Mouse (Mus musculus): ENCODE results near the gene Farp1. TPM values are rescaled to one million over a fixed set of nuclear protein-coding genes. Genes with fewer than 3 reads are reported as not detected.

Farp1 gene
- total RNA-seq (2021) (10 to 100 TPM; 10.9 to 11.1 TPM), polyA plus RNA-seq (2012; rRNA removed) (6.4 and 7.3 TPM in 2 replicates)
- long read RNA-seq, full-length matches to known transcripts = 3 of 5 reads
- long read RNA-seq, partial matches to known transcripts = 0 of 5 reads
- long read RNA-seq, other reads (novel, unspliced or antisense) = 2 of 5 reads

- 3% methylated on average over 54 of the region's 61 CpGs for WGBS
- peaks cover 3% of the 10 kb centered on the region; the same call in 1 of the 2 replicates for H3K4me1 ChIP-seq (ENCODE audit: control insufficient read depth, insufficient read depth, low read length)
Observed at GRCm38 (mm10) chr14:121034973-121035662, at the start of gene Farp1. Gene Farp1 (plus strand): TSS chr14:121035200.

GRCm38 (mm10) chr14:120989126-120989525 is 45.9 kb upstream of the Farp1 start:
- WGBS = 60% methylated on average over 6 of the region's 6 CpGs
- H3K4me3 ChIP-seq = no peak overlapping the region
- no peak overlapping the region for H3K9ac ChIP-seq (ENCODE audit: low read depth, low read length)
- intact Hi-C loops (cut with DNase I) = no loop called here
- H3K36me3 ChIP-seq (ENCODE audit: control insufficient read depth, insufficient read depth, low read length) = no peaks in the 10 kb centered on the region
- H3K4me1 ChIP-seq (ENCODE audit: control insufficient read depth, insufficient read depth, low read length) = no peaks in the 10 kb centered on the region
- TF ChIP-seq EP300 (IDR thresholded peaks at IDR 0.05; ENCODE audit: insufficient read depth, low read depth, low read length) (no peak), CTCF (IDR thresholded peaks at IDR 0.05) (no peak), POLR2A (IDR thresholded peaks at IDR 0.05; ENCODE audit: insufficient read depth, low read depth, low read length) (no peak)
- DNase-seq = no peak
- H3K79me2 ChIP-seq (replicated peaks; ENCODE audit: control insufficient read depth, insufficient read depth, low read length) = no peaks in the 10 kb centered on the region
- H3K27me3 ChIP-seq (ENCODE audit: control insufficient read depth, insufficient read depth, low read length) = no peaks in the 10 kb centered on the region
- no peak overlapping the region for H3K27ac ChIP-seq

More at GRCm38 (mm10) chr14:121034973-121035662, at the start of gene Farp1:
- Histone ChIP-seq H3K4me3 (peak within 1 kb of the TSS; percentile 67), H3K36me3 (ENCODE audit: control insufficient read depth, insufficient read depth, low read length) (no peaks in the 10 kb centered on the region), H3K27ac (peak within 1 kb of the TSS; percentile 89), H3K27me3 (ENCODE audit: control insufficient read depth, insufficient read depth, low read length) (no peaks in the 10 kb centered on the region), H3K79me2 (replicated peaks; ENCODE audit: control insufficient read depth, insufficient read depth, low read length) (no peaks in the 10 kb centered on the region), H3K9ac (ENCODE audit: low read depth, low read length) (peak within 1 kb of the TSS; percentile 95)
- TF ChIP-seq CTCF (IDR thresholded peaks at IDR 0.05) = peak; percentile 93
- no peak for TF ChIP-seq POLR2A (IDR thresholded peaks at IDR 0.05; ENCODE audit: insufficient read depth, low read depth, low read length)
- intact Hi-C loops (cut with DNase I) = loop anchor here (1.0 to 5.0 kb wide), 3 partner anchors 72 to 203 kb away; no protein-coding TSS in a partner anchor
- DNase-seq = peak; percentile 88 to 89

DNA sequence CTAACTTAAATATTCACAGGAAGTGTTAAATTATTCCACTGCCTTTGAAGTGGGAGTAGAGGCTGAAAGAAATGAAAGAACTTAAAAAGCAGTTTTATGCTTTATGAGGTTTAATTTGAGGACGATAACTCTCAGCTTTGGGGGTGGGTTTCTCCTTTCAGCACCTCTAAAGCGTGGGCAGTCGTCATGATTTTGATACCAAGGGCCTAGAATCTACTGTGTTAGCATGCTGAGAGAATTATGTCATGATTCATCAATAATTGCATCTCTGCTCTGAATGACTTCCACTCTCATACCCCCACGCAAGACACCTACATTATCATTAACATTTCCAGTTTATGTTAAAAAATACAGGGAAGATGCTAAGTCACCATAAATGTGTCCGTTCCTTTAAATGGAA is 37.3 kb upstream of the Farp1 start:
- Histone ChIP-seq H3K27me3 (ENCODE audit: control insufficient read depth, insufficient read depth, low read length) (no peaks in the 10 kb centered on the region), H3K9ac (ENCODE audit: low read depth, low read length) (no peak overlapping the region), H3K27ac (no peak overlapping the region), H3K79me2 (replicated peaks; ENCODE audit: control insufficient read depth, insufficient read depth, low read length) (no peaks in the 10 kb centered on the region), H3K36me3 (ENCODE audit: control insufficient read depth, insufficient read depth, low read length) (no peaks in the 10 kb centered on the region), H3K4me3 (no peak overlapping the region), H3K4me1 (ENCODE audit: control insufficient read depth, insufficient read depth, low read length) (no peaks in the 10 kb centered on the region)
- intact Hi-C loops (cut with DNase I) = no loop called here
- 85% methylated on average over 5 of the region's 5 CpGs for WGBS
- DNase-seq = no peak
- TF ChIP-seq EP300 (IDR thresholded peaks at IDR 0.05; ENCODE audit: insufficient read depth, low read depth, low read length) = no peak
- TF ChIP-seq POLR2A (IDR thresholded peaks at IDR 0.05; ENCODE audit: insufficient read depth, low read depth, low read length) = no peak
- TF ChIP-seq CTCF (IDR thresholded peaks at IDR 0.05) = no peak

GRCm38 (mm10) chr14:121000561-121001340 is 34.2 kb upstream of the Farp1 start:
- intact Hi-C loops (cut with DNase I) = no loop called here
- H3K4me1 ChIP-seq (ENCODE audit: control insufficient read depth, insufficient read depth, low read length) = no peaks in the 10 kb centered on the region
- H3K27me3 ChIP-seq (ENCODE audit: control insufficient read depth, insufficient read depth, low read length) = no peaks in the 10 kb centered on the region
- no peaks in the 10 kb centered on the region for H3K79me2 ChIP-seq (replicated peaks; ENCODE audit: control insufficient read depth, insufficient read depth, low read length)
- no peak overlapping the region for H3K9ac ChIP-seq (ENCODE audit: low read depth, low read length)
- 52% methylated on average over 12 of the region's 12 CpGs for WGBS
- no peak for DNase-seq
- H3K4me3 ChIP-seq = no peak overlapping the region
- no peaks in the 10 kb centered on the region for H3K36me3 ChIP-seq (ENCODE audit: control insufficient read depth, insufficient read depth, low read length)
- TF ChIP-seq POLR2A (IDR thresholded peaks at IDR 0.05; ENCODE audit: insufficient read depth, low read depth, low read length) = no peak
- no peak for TF ChIP-seq EP300 (IDR thresholded peaks at IDR 0.05; ENCODE audit: insufficient read depth, low read depth, low read length)
- TF ChIP-seq CTCF (IDR thresholded peaks at IDR 0.05) = no peak
- H3K27ac ChIP-seq = no peak overlapping the region

DNA sequence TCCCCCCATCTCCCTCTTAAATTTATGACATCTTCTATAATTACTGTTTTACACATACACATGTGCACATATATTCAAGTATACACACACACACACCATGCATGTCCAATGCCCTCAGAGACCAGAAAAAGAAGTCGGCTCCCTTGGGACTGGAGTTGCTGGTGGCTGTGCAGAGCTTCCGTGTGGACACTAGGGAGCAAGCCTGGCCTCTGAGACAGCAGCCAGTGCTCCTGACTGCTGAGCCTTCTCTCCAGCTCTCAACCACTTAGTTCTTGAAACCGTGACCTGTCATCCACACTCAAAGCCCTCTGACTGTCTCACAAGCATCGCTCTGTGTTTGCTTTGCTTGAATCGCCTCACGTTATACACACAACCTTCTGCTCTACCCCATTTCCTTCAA is 29.4 kb upstream of the Farp1 start:
- Histone ChIP-seq H3K4me1 (ENCODE audit: control insufficient read depth, insufficient read depth, low read length) (no peaks in the 10 kb centered on the region), H3K27me3 (ENCODE audit: control insufficient read depth, insufficient read depth, low read length) (no peaks in the 10 kb centered on the region), H3K9ac (ENCODE audit: low read depth, low read length) (no peak overlapping the region), H3K79me2 (replicated peaks; ENCODE audit: control insufficient read depth, insufficient read depth, low read length) (no peaks in the 10 kb centered on the region), H3K27ac (no peak overlapping the region), H3K4me3 (no peak overlapping the region), H3K36me3 (ENCODE audit: control insufficient read depth, insufficient read depth, low read length) (no peaks in the 10 kb centered on the region)
- intact Hi-C loops (cut with DNase I) = no loop called here
- WGBS = 54% methylated on average over 6 of the region's 6 CpGs
- TF ChIP-seq POLR2A (IDR thresholded peaks at IDR 0.05; ENCODE audit: insufficient read depth, low read depth, low read length) (no peak), CTCF (IDR thresholded peaks at IDR 0.05) (peak; percentile 23)
- no peak for DNase-seq

DNA sequence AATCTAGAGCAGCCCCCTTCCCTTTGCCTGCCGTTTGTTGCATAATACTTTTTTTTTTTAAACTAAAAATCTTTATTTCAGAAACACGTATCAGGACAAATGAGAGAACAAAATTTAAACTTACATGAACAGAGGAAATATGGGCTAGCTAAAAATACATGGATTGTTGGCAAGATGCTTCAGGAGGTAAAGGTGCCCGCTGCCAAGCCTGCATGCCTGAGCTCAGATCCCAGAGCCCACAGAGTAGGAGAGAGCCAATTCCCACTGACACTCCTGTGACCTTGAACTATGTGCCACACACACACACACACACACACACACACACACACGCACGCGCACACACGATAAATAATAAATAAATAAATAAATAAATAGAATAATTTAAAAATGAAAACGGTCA is 29.0 kb upstream of the Farp1 start:
- H3K79me2 ChIP-seq (replicated peaks; ENCODE audit: control insufficient read depth, insufficient read depth, low read length) = no peaks in the 10 kb centered on the region
- no peaks in the 10 kb centered on the region for H3K27me3 ChIP-seq (ENCODE audit: control insufficient read depth, insufficient read depth, low read length)
- no peaks in the 10 kb centered on the region for H3K36me3 ChIP-seq (ENCODE audit: control insufficient read depth, insufficient read depth, low read length)
- TF ChIP-seq EP300 (IDR thresholded peaks at IDR 0.05; ENCODE audit: insufficient read depth, low read depth, low read length) = no peak
- H3K27ac ChIP-seq = no peak overlapping the region
- H3K9ac ChIP-seq (ENCODE audit: low read depth, low read length) = no peak overlapping the region
- intact Hi-C loops (cut with DNase I) = no loop called here
- H3K4me1 ChIP-seq (ENCODE audit: control insufficient read depth, insufficient read depth, low read length) = no peaks in the 10 kb centered on the region
- H3K4me3 ChIP-seq = no peak overlapping the region
- WGBS = 69% methylated on average over 8 of the region's 8 CpGs
- peak in 1 of 2 experiments; percentile 12 for DNase-seq

Data from heart, adult 2 months (tissue).